Mouse (Mus musculus): ENCODE measurements around the gene Gm37240. TPM values are rescaled to one million over a fixed set of nuclear protein-coding genes. Genes with fewer than 3 reads are reported as not detected.

Gm37240 gene
- polyA plus RNA-seq, 2 experiments from 2014 or later, result 2.9 to 4.3 TPM

- no peak for ATAC-seq
Observed at GRCm38 (mm10) chr3:84929171-84929570, 958.1 kb downstream of the Gm37240 start.

- no peak for ATAC-seq
Observed at GRCm38 (mm10) chr3:84927901-84928300, 959.4 kb downstream of the Gm37240 start.

GRCm38 (mm10) chr3:84927168-84927794 lies 960.0 kb downstream of the Gm37240 start:
- no peak for ATAC-seq

GRCm38 (mm10) chr3:84926140-84926539 lies 961.2 kb downstream of the Gm37240 start:
- no peak for ATAC-seq

- no peak for ATAC-seq
Observed at GRCm38 (mm10) chr3:84925229-84925628, 962.1 kb downstream of the Gm37240 start.

- ATAC-seq, result no peak
Observed at GRCm38 (mm10) chr3:84923670-84924069, 963.6 kb downstream of the Gm37240 start.

- ATAC-seq, result no peak
Observed at GRCm38 (mm10) chr3:84923256-84923655, 964.1 kb downstream of the Gm37240 start.

- ATAC-seq, result no peak
Observed at GRCm38 (mm10) chr3:84921704-84922420, 965.5 kb downstream of the Gm37240 start.

GRCm38 (mm10) chr3:84917903-84918679 lies 969.2 kb downstream of the Gm37240 start:
- ATAC-seq, result no peak

GRCm38 (mm10) chr3:84914284-84914683 lies 973.0 kb downstream of the Gm37240 start:
- ATAC-seq, result no peak

GRCm38 (mm10) chr3:84906528-84906927 lies 980.8 kb downstream of the Gm37240 start:
- no peak for ATAC-seq

GRCm38 (mm10) chr3:84897952-84898351 lies 989.4 kb downstream of the Gm37240 start:
- ATAC-seq, result no peak

GRCm38 (mm10) chr3:84890983-84891382 lies 996.3 kb downstream of the Gm37240 start:
- ATAC-seq, result no peak

GRCm38 (mm10) chr3:84889648-84890047 lies 997.7 kb downstream of the Gm37240 start:
- ATAC-seq, result no peak

GRCm38 (mm10) chr3:84883817-84884483 lies 1003.4 kb downstream of the Gm37240 start:
- no peak for ATAC-seq

GRCm38 (mm10) chr3:84876211-84876610 lies 1011.1 kb downstream of the Gm37240 start:
- no peak for ATAC-seq

- no peak for ATAC-seq
Observed at GRCm38 (mm10) chr3:84875306-84875705, 1012.0 kb downstream of the Gm37240 start.

- ATAC-seq, result no peak
Observed at GRCm38 (mm10) chr3:84870126-84870525, 1017.2 kb downstream of the Gm37240 start.

GRCm38 (mm10) chr3:84867991-84868390 lies 1019.3 kb downstream of the Gm37240 start:
- ATAC-seq, result no peak

GRCm38 (mm10) chr3:84867434-84867975 lies 1019.8 kb downstream of the Gm37240 start:
- no peak for ATAC-seq

- no peak for ATAC-seq
Observed at GRCm38 (mm10) chr3:84866866-84867265, 1020.5 kb downstream of the Gm37240 start.

GRCm38 (mm10) chr3:84865684-84866083 lies 1021.6 kb downstream of the Gm37240 start:
- no peak for ATAC-seq

- ATAC-seq, result peak; percentile 69
Observed at GRCm38 (mm10) chr3:84861817-84862216, 1025.5 kb downstream of the Gm37240 start.

Measured in activated CD4-positive, CD25-positive, alpha-beta regulatory T cell, adult 4 months (primary cell).